Mouse (Mus musculus): ENCODE results near the gene Gm21974. TPM values are rescaled to one million over a fixed set of nuclear protein-coding genes. Genes with fewer than 3 reads are reported as not detected.
"Not testable (repeated sequence)": the region's sequence is repeated elsewhere in the genome, so short reads cannot be mapped to it uniquely, and the experiment has no call there.

The Gm21974 gene
- total RNA-seq, 2 experiments from 2014 or later: not detected

DNA sequence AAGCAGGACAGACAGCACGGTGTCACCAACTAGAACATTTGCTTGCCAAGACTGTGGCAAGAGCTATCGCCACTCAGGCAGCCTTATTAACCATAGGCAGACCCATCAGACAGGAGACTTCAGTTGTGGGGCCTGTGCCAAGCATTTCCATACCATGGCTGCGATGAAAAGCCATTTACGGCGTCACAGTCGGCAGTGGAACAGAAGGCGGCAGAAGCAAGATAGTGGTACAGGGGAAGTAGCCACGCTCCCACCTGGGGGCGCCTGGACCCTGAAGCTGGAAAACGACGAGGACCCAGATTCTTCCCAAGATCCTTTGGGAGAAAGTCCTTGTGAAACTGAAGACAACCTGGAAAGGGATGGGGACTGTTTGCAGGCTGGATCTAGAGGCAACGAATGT lies 14.8 kb downstream of the Gm21974 start:
- DNase-seq: no peak
- intact Hi-C loops (cut with DNase I): no loop called here

DNA sequence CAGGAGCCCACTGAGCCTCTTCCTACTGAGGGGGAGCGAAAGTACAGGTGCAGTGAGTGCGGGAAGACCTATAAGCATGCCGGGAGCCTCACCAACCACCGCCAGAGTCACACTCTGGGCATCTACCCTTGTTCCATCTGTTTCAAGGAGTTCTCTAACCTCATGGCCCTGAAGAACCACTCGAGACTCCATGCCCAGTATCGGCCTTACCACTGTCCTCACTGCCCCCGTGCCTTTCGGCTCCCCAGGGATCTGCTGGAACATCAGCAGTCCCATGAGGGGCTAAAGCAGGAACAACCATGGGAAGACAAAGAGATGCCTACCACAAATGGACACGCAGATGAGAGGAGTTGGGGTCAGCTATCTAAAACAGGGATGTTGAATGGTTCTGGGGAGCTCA lies 16.0 kb downstream of the Gm21974 start:
- no peak for DNase-seq
- intact Hi-C loops (cut with DNase I): loop anchor here (5.0 kb wide), 1 partner anchor 77 kb away; the partner anchor contains the start of gene Hsd3b7

DNA sequence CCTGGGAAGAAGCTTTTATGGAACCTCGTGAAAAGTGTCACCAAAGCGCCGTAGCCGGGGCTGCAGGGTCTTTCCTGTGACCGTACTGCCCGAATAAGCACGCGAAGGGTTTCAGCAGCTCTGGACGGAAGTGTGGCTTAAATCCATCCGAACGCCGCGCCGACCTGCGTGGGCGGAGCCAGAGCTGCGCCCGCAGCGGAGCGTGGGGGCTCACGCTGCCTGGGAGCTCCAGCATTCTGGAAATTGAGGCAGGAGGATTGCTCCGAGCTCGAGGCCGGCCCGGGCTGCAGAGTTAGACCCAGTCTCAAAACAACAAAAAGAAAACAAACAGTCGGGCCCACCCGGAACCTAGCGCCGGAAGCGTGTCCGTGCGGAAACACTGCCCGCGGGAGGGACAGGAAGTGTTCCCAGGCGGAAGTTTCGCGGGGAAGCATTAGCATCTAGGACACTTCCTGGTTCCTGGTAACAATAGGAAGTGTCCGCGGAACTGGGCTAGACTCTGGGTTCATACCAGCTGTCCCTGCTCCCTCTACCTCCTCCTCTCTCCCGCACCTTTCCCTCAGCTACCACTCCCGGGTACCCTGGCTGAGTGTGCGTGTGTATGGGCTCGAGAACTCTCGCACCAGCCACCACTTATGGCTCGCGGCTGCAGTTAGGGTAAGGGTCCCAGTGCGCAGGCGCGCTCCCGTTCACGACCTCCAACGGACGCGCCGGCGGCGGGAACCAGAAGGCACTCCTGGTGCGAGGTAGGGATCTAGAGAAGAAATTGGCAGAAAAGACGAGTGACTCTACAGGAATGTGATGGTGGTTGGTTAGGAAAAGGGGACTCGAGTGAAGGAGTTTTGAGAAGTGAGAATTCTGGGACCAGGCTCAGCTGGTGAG lies 18.5 kb downstream of the Gm21974 start, which contains the start of gene Zfp668:
Gene Zfp668 (minus strand): TSS at position 362 of the 882 bp plus-strand sequence.
- peak; percentile 93 to 96 for DNase-seq
- intact Hi-C loops (cut with DNase I): loop anchor here (5.0 kb wide), 1 partner anchor 74 kb away; the partner anchor contains the start of gene Hsd3b7

DNA sequence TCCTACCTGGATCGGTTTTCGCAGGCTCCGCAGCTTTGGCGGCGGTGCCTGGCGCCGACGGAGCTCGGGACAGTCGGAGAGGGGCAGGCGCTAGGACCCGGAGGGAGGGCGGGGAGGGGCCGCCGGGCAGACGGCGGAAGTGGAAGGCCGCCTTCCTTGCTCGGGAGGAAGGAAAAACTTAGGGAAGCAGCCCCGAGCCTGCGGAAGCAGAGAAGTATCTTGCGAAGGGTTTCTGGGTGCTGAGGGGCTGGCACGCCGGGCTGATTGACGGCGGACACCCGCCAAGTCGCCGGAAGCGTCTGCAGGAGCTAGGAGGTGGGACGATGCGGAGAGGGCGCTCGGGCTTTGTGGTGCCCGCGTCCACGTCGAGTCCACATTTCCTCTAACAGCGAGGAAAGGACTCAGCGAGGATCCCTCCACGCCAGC lies 19.2 kb downstream of the Gm21974 start, which contains the start of gene Zfp646:
Gene Zfp646 (plus strand): TSS at position 181 of the 426 bp plus-strand sequence.
- intact Hi-C loops (cut with DNase I): loop anchor here (5.0 kb wide), 1 partner anchor 74 kb away; the partner anchor contains the start of gene Hsd3b7
- peak; percentile 84 to 85 for DNase-seq

DNA sequence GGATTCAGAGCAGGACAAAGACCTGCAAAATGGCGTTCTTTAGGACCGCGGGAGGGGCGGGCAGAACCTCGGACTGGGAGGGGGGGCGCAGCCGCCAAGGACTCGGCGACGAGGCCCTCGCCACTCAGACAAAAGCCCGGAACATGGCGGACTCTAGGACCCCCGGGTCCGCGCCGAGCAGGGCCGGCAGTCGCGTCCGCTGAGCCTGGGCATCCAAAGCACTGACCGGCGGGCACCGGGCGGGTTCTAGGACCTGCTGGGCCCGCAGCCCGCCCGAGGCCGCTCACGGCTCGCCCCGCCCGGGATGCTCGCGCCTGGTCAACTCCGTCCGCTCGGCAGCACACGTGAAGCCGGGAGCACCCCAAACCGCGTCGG lies 19.6 kb downstream of the Gm21974 start:
- intact Hi-C loops (cut with DNase I): loop anchor here (2.0 to 5.0 kb wide), 2 partner anchors 33 to 73 kb away; partner anchors contain the start of gene Hsd3b7

DNA sequence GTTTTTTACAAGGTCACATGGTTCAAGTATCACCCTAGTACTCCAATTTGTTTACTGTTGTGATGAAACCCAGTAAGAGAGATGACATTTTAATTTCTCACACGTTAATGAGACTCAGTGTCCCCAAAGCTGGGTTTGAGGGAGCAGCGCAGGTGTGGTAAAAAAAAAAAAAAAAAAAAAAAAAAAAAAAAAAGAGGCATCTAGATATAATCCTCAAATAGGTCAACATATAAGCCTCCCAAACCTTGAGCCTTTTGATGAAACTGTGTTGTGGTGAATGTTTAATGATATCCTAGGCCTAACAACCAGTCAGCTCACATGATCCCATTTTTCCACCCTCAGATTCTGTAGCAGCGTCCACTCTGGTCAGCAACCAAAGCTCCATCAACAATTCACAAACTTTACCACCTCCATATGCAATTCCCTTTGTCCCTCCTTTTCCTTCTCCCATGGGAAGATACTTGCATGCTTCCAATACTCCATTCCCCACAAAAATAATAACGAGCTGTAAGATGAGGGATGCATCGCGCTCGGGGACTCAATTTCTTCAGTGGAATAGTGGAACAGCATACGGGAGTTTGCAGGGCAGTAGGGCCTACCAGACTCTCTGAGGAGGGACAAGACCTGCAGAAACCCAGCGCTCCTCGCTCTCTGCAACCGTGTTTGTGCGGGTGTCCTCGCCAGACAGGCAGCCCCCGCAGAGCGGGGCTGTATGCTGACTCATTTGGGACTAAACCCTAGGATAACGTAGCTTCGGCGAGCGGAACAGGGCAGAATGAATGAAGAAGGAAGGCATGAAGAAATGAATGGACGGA lies 20.2 kb downstream of the Gm21974 start:
- DNase-seq: no peak
- intact Hi-C loops (cut with DNase I): loop anchor here (2.0 to 5.0 kb wide), 2 partner anchors 32 to 73 kb away; partner anchors contain the start of gene Hsd3b7

More for the DNA sequence above, 19.6 kb downstream of the Gm21974 start:
- peak; percentile 96 for DNase-seq

DNA sequence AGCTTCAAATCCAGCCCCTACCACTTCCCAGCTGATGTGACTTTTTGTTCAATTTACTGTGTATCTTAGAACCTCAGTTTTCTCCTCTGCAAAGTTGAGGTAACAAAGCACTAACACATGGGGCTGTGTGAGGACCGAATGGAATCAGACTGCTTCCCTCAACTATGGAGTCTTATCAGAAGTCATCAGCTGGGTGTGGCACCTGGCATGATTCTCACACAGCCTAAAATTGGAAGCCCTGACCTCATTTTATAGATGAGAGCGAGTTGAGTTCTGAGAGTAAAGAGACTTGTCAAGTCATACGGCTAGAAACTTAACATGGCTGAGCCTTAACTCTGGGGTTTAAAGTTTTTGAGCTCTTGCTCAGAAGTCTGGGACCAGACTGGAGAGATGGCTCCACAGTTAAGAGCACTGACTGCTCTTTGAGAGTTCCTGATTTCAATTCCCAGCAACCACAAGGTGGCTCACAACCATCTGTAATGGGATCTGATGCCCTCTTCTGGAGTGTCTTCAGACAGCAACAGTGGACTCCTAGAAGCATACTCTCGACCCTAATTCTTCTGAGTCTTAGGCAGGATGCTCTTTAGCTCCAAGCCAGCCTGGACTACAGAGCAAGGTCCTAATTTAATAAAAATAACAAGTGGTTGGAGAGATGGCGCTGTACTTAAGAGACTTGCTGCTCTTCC lies 25.0 kb downstream of the Gm21974 start:
- DNase-seq: no peak
- intact Hi-C loops (cut with DNase I): no loop called here

DNA sequence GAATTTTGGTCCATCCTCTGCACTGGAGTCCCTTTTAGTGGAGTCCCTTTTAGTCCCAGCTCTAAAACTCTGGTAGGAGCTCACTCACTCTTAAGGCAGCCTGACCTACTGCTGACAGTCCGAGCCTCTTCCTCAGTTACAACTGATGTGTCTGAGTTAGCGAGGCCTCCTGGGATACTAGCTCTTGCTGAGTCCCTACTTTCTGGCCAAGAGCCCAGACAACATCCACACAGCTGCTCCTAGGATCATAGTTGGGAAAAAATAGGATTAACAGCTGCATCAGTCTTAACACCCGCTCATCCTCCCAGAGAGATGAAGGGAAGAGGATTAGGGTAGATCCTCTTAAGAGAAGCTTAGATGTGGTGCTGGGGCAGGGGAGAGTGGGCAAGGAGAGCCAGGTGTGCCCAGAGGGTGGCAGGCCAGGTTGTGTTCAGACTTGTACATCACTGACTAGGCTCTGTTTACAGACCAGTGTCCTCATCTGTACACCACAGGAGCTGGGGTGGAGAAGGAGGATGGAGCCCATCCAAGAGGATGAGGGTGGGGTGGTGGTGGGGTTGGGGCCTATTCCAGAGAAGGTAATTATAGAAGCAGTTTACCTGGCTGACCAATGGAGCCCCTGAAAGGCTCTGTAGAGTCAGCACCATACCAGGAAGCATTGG lies 26.0 kb downstream of the Gm21974 start:
- DNase-seq: peak; percentile 74 to 75
- intact Hi-C loops (cut with DNase I): no loop called here

DNA sequence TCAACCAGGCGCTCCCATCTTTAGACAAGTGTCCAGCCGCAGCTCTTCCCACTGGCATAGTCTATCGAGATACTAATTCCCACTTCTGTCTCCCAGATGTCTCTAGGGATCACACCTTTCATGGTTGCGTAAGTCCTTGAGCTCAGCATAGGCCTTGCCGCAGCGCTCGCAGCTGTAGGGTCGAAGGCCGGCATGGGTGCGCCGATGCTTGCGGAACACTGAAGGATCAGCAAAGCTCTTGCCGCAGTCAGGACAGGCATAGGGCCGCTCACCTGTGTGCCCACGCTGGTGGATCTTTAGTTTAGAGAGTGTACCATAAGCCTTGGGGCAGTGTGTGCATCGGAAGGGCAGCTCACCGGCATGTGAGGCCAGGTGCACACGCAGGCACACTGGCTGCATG lies 27.6 kb downstream of the Gm21974 start:
- no peak for DNase-seq
- intact Hi-C loops (cut with DNase I): no loop called here

DNA sequence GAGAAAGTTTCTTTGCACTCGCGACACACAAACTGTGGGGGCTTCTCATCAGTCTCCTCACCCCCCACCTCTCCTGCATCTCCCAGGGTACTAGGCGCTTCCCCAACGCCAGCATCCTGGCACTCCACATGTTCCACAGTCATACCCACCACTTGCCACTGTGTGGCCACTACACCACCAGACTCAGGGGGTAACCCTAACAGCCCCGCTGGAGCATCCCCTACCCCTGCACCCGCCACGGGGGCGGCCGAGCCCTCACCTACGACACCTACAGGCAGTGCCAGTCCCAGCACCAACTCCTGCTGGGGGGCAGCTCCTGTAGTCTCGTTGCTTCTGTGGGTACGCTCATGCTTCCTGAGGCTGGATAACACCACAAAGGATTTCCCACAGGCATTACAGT lies 28.8 kb downstream of the Gm21974 start:
- intact Hi-C loops (cut with DNase I): no loop called here
- no peak for DNase-seq

DNA sequence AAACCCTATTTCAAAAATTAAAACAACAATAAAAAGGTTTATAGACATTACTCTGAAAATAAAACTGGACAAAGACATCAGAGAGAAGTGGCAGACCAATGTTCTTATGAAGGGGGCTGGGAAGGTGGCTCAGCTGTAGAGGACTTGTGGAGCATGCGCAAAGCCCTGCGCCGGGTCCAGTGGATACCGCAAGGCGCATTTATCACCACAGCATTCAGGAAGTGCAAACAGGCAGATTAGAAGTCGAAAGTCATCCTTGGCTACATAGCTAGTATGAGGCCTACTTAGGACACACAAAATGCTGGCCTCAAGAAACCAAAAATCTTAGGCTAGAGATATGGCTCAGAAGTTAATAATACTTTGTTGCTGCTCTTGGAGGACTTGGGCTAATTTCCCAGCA lies 37.0 kb downstream of the Gm21974 start:
- DNase-seq: no peak
- intact Hi-C loops (cut with DNase I): no loop called here

DNA sequence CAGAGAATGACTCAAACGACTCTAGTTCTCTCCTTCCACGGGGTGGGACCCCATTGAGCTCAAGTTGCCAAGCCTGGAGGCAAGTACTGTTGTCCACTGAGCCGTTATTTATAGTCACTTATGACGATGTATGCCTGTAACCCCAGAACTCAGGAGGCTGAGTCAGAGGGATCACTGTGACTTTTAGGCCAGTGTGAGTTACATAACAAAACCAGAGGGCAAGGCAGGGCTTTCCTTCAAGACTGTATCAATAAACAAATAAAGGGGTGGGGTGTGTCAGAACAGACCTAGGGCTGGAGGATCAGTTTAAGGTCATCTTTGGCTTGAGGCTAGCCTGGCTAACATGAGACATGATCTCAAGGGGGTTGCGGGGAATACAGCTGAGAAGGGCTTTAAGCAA lies 44.3 kb downstream of the Gm21974 start:
- DNase-seq: no peak
- intact Hi-C loops (cut with DNase I): no loop called here

DNA sequence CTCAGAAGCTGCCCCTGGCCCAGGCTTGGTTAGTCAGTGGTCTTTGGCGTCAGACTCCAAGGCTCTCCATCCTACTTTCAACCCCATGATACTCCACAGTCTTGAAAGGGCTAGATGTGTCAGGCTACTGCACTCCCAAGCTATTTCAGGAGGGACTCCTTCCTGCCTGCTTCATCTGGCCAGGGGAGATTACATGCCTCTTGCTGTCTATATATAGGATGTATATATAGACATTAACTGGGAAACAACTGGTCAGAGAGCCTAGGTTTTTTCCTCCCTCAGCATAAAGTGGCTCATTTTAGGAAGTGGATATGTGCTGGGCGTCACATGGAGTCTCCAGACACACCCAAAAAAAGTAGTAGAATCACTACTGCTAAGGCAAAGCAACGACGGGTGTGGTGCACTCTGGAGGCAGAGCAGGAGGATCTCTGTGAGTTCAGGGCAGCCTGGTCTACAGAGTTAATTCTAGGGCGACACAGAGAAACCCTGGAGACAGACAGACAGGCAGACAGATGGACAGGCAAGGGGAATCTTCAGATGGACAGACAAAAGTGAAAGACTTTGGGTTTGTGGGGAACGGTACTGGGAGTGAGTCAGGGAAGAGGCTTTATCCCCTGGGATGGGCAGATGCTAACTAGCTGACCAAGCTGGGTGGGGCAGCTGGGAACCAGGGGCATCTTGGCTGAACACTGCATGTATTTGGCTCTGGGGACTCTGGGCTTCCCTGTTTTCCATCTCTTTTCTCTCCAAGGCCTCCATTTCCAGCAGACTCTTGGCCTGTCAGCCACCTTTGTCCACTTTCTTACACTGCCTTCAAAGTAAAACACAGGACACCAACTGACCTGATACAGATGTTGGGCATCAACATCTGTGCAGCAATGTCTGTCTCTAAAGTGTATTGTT lies 45.0 kb downstream of the Gm21974 start:
- intact Hi-C loops (cut with DNase I): no loop called here

DNA sequence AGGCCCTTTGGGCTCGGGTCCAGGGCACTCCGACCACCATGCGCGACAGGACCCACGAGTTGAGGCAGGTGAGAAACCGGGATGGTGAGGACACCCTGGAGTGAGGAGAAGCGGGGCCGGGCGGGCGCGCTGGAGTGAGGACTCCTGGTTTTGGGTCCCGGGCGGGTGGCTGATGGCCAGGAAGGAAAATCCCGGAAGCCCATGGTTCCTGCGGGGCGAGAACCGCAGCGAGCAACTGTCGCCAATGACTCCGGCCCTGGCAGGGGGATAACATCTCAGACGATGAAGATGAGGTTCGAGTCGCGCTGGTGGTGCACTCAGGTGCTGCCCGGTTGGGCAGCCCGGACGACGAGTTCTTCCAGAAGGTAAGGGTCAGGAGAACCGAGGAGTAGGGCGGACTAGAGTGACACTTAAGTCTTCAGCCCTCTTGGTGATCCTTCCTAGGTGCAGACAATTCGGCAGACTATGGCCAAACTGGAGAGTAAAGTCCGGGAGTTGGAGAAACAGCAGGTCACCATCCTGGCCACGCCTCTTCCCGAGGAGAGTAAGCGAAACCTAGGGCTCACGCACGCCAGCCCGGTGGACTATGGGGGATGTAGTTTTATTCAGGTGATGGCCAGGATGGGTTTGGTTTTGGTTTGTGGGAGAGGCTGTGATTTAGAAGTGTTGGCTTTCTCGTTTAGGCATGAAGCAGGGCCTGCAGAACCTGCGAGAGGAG lies 53.1 kb downstream of the Gm21974 start:
- intact Hi-C loops (cut with DNase I): loop anchor here (2.0 to 5.0 kb wide), 3 partner anchors 27 to 65 kb away; partner anchors contain the start of gene Setd1a

More for the DNA sequence above, 45.0 kb downstream of the Gm21974 start:
- peak in 1 of 2 experiments; percentile 10 for DNase-seq

DNA sequence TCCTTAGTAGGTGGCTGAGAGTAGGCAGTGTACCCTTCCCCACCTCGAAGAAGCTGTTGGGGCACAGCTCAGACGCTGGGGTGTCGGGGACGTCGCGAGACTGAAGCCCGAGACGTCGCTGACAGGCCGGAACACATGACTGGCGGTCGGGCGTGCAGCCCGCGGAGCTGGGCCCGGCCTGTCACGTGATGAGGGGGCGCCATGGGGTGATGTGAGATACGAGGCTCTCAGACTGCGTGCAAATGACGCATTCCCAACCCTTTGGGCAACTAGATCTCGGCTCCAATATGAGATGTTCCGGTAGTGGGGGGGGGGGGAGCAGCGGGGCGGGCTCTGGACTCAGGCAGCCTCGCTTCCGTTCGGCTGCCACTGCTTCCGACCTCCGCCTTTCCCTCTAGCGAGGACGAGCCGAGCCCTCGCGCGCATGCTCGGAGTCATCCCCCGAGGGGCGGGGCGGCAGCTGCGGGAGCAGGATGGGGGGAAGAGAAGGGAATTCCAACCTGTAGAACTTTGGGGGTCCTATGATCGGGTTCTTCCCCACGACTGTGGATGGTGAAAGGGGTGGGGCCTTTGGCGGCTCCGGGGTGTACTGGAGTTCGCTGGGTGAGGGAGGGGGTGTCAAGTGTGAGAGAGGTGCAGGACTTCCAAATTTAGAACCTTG lies 53.8 kb downstream of the Gm21974 start:
- peak; percentile 96 for DNase-seq
- intact Hi-C loops (cut with DNase I): loop anchor here (2.0 to 5.0 kb wide), 2 partner anchors 41 to 64 kb away; partner anchors contain the start of genes Hsd3b7 and Setd1a

More for the DNA sequence above, 53.1 kb downstream of the Gm21974 start:
- peak; percentile 84 to 88 for DNase-seq

DNA sequence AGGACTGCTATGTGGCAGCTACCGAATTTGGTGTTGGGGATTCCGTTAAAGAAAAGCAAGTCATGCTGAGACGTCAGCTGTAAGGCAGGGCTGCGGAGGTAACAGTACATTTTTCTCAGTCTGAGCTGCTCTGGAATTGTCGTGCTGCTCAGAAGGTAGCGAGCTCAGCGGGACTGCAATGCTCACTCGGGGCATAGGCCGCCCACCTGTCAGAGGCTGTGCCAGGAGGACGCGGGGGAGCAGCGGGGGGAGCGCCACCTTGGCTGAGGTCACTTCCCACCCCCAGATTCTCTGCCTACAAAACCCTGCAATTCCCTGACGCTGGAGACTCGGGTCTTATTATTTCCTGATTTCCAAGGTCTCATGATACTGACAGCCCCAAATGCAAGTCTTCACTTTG lies 54.4 kb downstream of the Gm21974 start:
- intact Hi-C loops (cut with DNase I): loop anchor here (2.0 to 5.0 kb wide), 2 partner anchors 40 to 64 kb away; partner anchors contain the start of genes Hsd3b7 and Setd1a

DNA sequence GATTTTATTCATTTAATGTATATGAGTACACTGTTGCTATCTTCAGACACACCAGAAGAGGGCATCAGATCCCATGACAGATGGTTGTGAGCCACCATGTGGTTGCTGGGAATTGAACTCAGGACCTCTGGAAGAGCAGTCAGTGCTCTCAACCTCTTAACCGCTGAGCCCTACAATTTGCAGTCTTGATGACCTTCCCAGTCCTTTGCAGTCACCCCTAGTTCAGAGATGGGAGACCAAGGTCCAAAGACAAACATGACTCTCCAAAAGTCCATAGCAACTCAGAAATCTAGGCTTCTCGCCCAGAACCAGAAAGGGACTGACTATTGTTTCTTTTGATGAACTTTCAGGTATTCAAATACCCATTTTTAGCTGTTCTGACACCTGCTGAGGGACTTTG lies 55.2 kb downstream of the Gm21974 start:
- intact Hi-C loops (cut with DNase I): loop anchor here (2.0 to 5.0 kb wide), 2 partner anchors 39 to 63 kb away; partner anchors contain the start of genes Hsd3b7 and Setd1a
- DNase-seq: not testable (repeated sequence)

More for the DNA sequence above, 54.4 kb downstream of the Gm21974 start:
- no peak for DNase-seq
